Mouse (Mus musculus) brown adipose tissue, adult 24 weeks (tissue): ENCODE results near the gene Nme3. TPM values are rescaled to one million over a fixed set of nuclear protein-coding genes. Genes with fewer than 3 reads are reported as not detected.
A peak's percentile ranks its signal among the peaks of the same experiment; 100 is the strongest.

Experiments used
- H3K27ac ChIP-seq: fragments of 200-500 bp; replicated peaks from 2 replicates; pipeline ENCODE4 v1.5.1; 2012; ENCODE audit warnings: low read depth, mild to moderate bottlenecking, low read length
- H3K4me1 ChIP-seq: fragments of 200-500 bp; 2 replicates; pipeline ENCODE4 v1.6.1; 2012; ENCODE audit warnings: low read length, mixed read lengths; ENCODE audit not compliant: control insufficient read depth, insufficient read depth, insufficient read length
- H3K4me3 ChIP-seq: fragments of 200-500 bp; 2 replicates; pipeline ENCODE4 v1.5.1; 2012; ENCODE audit warnings: low read depth, mild to moderate bottlenecking, low read length, moderate library complexity; ENCODE audit not compliant: insufficient read depth
- polyA plus RNA-seq: library from polyadenylated mRNA; stranded (reverse); fragments of >200 nt; gene quantifications from 2 replicates; pipeline ENCODE4 v1.2.4, GENCODE M21; 2012; ENCODE audit not compliant: missing spikeins, insufficient read depth, insufficient read length

Nme3 gene
- polyA plus RNA-seq, 1 experiment: 26.0 TPM

- H3K27ac ChIP-seq: no peak overlapping the region
- H3K4me1 ChIP-seq: peaks cover 8% of the 10 kb centered on the region
- H3K4me3 ChIP-seq: no peak overlapping the region
Observed at GRCm38 (mm10) chr17:24890151-24891092, 5.9 kb upstream of the Nme3 start.

- Histone ChIP-seq H3K4me1 (peaks cover 6% of the 10 kb centered on the region; the same call in 1 of the 2 replicates), H3K4me3 (no peak overlapping the region), H3K27ac (no peak overlapping the region)
Observed at GRCm38 (mm10) chr17:24891321-24891720, 5.0 kb upstream of the Nme3 start.

- H3K27ac ChIP-seq: no peak overlapping the region
- H3K4me3 ChIP-seq: no peak overlapping the region
Observed at GRCm38 (mm10) chr17:24892785-24893184, 3.5 kb upstream of the Nme3 start.

GRCm38 (mm10) chr17:24893276-24893675, 3.0 kb upstream of the Nme3 start:
- no peak overlapping the region for H3K27ac ChIP-seq
- no peak overlapping the region for H3K4me3 ChIP-seq
- peaks cover 6% of the 10 kb centered on the region for H3K4me1 ChIP-seq

More at GRCm38 (mm10) chr17:24892785-24893184, 3.5 kb upstream of the Nme3 start:
- H3K4me1 ChIP-seq: peaks cover 6% of the 10 kb centered on the region

GRCm38 (mm10) chr17:24894061-24894994, 2.0 kb upstream of the Nme3 start:
- Histone ChIP-seq H3K27ac (peak overlapping the region; percentile 76), H3K4me1 (peaks cover 6% of the 10 kb centered on the region), H3K4me3 (peak overlapping the region; percentile 88)

- Histone ChIP-seq H3K4me3 (peak within 1 kb of the TSS; percentile 88), H3K4me1 (peaks cover 6% of the 10 kb centered on the region), H3K27ac (peak within 1 kb of the TSS; percentile 88)
Observed at GRCm38 (mm10) chr17:24894995-24895547, 1.2 kb upstream of the Nme3 start, which contains the start of the genes Eme2 and Mrps34. Eme2 (minus strand) TSS chr17:24895087. Mrps34 (plus strand) TSS chr17:24895116.

GRCm38 (mm10) chr17:24895571-24896240, 594 bp upstream of the Nme3 start:
- Histone ChIP-seq H3K27ac (peak overlapping the region; percentile 88), H3K4me1 (peaks cover 6% of the 10 kb centered on the region)

GRCm38 (mm10) chr17:24896993-24897269, 631 bp downstream of the Nme3 start:
- H3K27ac ChIP-seq: no peak overlapping the region
- H3K4me3 ChIP-seq: peak overlapping the region; percentile 88
- H3K4me1 ChIP-seq: peaks cover 6% of the 10 kb centered on the region

More at GRCm38 (mm10) chr17:24895571-24896240, 594 bp upstream of the Nme3 start:
- H3K4me3 ChIP-seq: peak overlapping the region; percentile 88

- H3K4me3 ChIP-seq: peak overlapping the region; percentile 88; the same call in 1 of the 2 replicates
- no peak overlapping the region for H3K27ac ChIP-seq
- peaks cover 6% of the 10 kb centered on the region for H3K4me1 ChIP-seq
Observed at GRCm38 (mm10) chr17:24897600-24897999, 1.3 kb downstream of the Nme3 start.

- H3K4me3 ChIP-seq: no peak overlapping the region
- H3K27ac ChIP-seq: no peak overlapping the region
- H3K4me1 ChIP-seq: peaks cover 6% of the 10 kb centered on the region
Observed at GRCm38 (mm10) chr17:24898041-24898854, 1.9 kb downstream of the Nme3 start.

- H3K4me3 ChIP-seq: no peak overlapping the region
- H3K4me1 ChIP-seq: peaks cover 4% of the 10 kb centered on the region
- H3K27ac ChIP-seq: no peak overlapping the region
Observed at GRCm38 (mm10) chr17:24899153-24899552, 2.9 kb downstream of the Nme3 start.

GRCm38 (mm10) chr17:24900014-24900413, 3.7 kb downstream of the Nme3 start:
- Histone ChIP-seq H3K27ac (no peak overlapping the region), H3K4me1 (peaks cover 4% of the 10 kb centered on the region; the same call in 1 of the 2 replicates), H3K4me3 (no peak overlapping the region)

- Histone ChIP-seq H3K27ac (no peak overlapping the region), H3K4me1 (peaks cover under 1% of the 10 kb centered on the region; the same call in 1 of the 2 replicates)
Observed at GRCm38 (mm10) chr17:24902124-24902523, 5.8 kb downstream of the Nme3 start.

More at GRCm38 (mm10) chr17:24902124-24902523, 5.8 kb downstream of the Nme3 start:
- H3K4me3 ChIP-seq: no peak overlapping the region
